Mouse (Mus musculus) layer of hippocampus, postnatal 36 days (tissue): ENCODE measurements around the gene Ky. TPM values are rescaled to one million over a fixed set of nuclear protein-coding genes. Genes with fewer than 3 reads are reported as not detected.

Experiments
- DNase-seq, 2 experiments: peaks; one replicate each; pipeline ENCODE4 v3.0.0; 2022
- total RNA-seq, 2 experiments: library from RNA; stranded (reverse); gene quantifications; 2 replicates each; pipeline ENCODE4 v1.2.3; 2021

Ky gene
- total RNA-seq, 2 experiments from 2014 or later: 2.7 to 4.4 TPM

DNA sequence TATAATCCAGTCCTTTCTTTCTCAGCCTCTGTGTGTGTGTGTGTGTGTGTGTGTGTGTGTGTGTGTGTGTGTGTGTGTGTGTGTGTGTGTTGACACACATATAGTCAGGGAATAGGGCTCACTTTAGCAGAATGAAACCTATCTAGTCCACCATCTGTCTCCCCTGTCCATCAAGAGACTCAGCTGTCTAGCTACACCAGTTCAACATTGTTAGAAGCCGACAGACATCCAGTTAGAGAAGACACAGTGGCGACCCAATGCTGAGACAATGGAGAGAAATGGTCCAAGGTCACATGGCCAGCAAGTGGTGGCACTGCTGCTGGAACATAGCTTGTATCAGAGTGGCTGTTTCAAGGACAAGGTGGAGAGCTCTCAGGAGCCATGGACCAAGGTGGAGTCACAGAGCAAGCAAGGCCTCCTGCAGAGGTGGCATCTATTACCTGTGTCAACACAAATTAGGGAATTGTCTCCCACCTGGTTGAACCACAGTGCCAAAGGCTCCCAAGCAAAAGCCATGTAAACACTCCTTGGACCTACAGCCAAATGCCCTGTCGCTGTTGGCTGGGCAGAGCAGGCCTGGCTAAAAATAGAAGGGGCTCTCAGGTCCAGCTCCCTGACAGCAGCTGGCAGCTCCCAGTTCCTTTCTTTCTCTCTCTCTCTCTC lies 703 bp upstream of the Ky start:
- DNase-seq: no peak

DNA sequence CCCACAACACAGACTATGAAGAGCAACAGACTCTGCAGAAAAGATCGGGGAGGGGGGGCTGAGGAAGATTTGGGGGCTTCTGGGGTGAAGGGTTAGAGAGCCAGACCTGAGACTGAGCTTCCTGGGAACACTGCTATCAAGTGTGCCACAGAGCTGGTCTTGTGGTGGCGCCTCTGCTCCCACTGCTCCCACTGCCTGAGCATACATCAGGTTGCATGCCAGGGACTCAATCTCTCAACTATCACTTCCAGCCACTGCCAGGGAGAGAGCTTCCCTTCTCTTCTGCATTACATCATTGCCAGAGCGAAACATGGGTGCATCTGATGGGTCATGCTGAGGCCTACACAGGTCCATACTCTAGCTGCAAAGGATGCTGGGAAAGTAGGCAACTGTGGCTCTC lies 2.8 kb downstream of the Ky start:
- DNase-seq: no peak

DNA sequence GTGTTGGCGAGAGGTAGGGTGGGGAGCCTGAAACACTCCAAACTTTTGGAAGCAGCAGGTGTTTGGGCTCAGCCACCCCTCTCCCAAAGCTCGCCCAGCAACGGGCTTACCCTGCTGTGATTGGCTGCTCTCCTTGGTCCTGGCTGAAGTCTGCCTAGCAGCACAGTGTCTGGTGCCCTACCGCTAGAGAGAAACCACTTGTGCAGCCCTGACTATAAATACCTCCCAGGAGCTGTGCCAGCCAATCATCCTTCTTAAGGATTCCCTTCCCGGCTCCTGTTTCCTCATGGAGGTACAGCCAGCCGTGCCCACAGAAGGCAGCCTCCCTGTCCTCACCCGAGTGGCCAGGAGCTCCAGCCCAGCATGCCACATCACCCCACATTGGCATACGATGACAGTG lies 5.9 kb downstream of the Ky start:
- no peak for DNase-seq

DNA sequence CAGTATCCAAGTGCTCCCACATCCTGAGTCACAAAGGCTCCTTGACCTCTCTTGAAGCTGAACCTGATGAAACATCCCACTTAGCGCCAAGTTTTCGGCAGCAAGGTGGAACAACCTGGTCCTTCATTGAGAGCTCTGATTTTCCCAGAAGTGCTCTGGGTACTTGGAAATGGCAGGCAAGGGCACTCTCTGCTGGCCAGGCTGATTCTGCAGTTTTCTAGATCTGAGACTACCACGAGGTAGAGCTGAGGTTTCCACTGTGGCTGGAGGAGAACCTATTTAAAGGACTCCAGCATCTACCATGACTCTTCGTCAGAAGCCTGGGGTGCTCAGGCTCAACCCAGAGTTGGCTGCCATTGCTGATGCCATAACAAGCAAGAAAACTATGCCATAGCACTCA lies 8.0 kb downstream of the Ky start:
- DNase-seq: no peak

DNA sequence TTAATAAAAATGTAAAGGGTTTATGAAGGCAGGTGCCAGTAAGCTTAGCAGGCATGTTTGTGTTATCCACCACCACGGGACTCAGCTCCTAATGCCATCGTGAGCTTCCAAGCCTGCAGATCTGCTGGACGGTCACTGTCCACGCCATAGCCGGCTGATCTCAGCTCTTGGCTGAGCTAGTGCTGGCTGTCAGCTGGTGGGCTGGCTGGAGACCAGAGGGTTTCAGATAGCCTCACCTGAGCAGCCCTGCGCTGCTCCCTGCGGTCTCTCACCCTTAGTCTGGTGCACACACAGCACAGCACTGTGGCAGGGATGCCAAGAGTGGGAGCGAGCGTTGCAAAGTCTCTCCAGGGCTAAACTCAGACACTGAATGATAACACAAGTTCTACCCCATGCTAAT lies 12.9 kb downstream of the Ky start:
- DNase-seq: no peak

DNA sequence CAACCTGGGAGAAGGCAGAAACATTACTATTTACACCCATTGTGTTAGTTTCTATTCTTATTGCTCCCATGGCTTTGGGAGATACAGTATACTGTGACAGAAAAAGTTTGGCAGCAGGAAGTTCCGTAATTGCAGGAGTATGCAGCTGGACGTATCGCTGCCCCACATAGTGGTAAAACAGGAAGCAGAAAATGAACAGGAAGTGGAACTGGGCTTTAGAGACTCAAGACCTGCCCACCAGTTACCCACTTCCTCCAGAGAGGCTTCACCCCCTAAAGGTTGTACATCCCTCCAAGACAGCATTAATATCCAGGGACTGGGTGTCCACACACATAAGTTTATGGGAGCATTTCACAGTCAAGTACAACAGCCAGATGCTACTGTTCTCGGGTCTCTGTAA lies 15.8 kb downstream of the Ky start:
- DNase-seq: no peak

DNA sequence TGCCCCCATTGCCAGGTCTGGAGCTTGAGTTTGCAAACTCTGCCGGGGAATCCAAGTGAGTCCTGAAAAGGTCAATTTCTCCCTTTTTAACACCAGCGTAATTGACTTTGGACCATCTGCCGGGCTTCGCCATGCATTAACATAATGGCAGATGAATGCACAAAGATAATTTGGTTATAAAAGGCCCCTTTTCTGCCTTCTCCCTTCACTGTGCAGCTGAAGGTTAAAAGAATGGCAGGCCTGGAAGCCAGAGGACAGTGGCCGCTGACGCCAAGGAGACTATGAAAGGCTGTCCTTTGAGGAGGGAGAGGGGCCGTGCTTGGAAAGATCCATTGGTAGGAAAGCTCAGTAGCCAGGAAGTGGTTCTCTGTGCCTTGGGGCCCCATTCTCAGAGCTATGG lies 22.6 kb downstream of the Ky start:
- DNase-seq: no peak

DNA sequence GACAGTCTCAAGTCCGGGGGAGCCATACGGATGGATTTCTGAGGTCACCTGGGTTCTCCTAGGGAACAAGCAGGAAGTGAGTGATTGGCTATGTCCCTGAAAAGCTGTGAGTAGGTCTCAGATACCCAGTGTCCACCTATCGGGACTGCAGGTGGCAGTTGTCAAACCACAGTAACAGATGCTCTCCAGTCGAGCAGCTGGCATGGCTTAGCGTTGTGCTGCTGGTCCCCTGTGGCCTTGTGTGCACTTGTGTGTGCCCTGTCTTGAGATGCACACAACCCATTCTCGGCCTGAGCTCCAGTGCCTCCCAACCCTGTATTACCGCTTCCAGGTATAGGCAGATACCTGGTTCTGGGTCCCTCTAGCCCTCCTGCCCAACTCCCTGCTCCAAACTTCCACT lies 23.0 kb downstream of the Ky start:
- DNase-seq: no peak

DNA sequence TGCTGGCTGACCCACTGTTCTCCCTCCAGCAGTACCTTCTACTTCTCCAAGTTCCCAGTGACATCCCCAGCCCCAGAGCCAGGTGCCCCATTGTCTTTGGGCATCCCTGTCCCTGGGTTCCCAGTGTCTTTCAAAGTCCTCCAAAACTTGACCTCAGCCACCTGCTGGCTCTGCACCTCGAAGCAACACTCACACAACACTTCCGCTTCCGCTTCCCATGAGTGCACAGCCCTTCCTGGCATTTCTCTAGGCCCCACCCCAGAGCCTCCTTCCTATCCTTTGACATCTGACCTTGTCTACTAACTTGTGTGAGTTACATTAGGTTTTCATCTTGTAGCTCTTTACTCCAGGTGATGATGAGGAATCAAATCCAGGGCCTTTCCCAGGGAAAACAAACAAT lies 23.5 kb downstream of the Ky start:
- DNase-seq: no peak

DNA sequence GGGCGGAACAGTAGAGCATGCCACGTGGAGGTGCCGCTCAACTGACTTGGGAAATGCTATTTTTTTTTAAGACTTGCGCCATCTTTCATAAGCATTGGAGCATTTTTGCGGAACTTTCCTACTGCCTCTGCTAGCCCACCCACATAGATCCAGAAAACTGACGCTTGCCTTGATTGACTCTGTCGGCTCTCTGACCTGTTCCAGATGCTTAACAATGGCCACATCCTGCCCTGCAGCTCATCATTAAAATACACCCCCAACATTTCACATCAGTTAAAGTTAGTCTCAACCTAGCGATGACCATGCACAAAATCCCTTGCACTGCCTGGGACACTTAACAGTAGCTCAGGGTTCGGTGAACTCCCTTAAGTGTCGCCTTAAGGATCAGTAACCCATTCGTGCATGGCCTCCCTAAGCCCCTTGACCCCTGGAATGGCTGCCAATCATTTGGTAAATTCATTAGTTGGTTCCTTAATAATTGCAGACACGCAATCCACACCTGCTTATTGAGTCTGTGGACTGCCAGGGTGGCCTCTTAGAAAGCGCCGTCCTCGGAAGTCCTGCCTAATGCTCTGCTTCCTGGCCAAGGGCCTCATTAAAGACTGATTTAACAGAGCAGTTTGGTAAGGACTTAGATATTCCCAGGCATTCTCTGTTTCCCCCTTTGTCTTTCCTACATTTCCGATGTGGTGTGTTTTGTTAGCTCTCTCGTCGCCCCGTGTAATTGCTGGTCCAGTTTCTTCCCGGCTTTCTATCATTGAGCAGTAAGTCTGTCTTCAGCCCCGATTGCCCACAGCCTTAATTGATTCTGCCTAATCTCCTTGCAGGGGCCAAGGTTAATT lies 25.7 kb downstream of the Ky start:
- DNase-seq: no peak

DNA sequence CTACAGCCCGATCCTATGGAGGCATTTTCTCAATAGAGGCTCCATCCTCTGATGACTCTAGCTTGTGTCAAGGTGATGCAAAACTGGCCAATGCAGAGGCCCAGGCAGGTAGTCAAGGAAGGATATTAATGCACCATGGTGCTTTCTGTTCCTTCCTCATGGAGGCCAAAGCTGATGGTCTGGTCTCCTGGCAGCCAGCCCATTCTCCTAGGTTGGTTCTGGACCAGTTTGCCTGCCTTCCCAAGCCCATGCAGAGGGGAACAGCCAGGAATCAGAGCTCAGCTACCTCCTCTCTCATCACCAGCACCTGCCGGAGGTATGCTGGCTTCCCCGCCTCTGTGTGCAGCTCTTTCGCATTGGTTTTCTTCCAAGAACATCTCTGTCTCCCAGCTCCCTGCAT lies 31.4 kb downstream of the Ky start:
- no peak for DNase-seq

DNA sequence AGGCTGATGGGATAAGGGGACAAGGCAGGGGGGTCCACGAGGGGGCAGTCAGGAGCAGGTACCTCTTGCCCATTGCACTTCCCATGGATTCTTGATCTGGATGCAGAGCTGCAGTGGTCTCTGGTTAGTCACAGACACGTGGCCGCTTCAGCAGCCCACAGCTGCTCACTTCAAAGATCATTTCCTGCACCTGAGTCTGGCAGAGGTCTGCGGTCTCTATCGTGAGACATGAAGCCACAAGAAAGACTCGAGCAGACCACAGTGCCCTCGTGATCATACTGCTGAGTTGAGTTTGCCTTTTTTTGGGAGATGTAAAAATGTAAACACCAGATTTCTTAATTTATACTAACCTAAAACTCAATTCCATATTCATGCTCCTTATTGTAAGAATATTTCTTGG lies 34.1 kb downstream of the Ky start:
- no peak for DNase-seq

DNA sequence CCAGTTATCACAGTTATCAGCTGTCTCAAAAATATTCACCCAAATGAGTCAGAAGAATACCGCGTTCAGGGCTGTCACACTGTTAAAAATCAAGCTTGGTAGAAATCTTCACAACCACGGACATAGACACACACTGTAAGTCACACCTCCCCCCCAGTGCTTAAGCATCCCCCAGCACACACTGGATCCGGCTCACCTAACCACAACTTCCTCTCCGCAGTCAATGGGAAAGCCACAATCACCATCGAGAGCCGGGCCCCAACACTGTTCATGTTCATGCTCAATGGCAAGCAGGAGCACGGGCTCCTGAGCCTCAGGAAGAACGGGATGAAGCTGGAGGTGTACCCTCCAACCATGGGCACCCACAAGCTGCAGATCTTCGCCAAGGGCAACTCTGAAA lies 36.1 kb downstream of the Ky start:
- DNase-seq: no peak

DNA sequence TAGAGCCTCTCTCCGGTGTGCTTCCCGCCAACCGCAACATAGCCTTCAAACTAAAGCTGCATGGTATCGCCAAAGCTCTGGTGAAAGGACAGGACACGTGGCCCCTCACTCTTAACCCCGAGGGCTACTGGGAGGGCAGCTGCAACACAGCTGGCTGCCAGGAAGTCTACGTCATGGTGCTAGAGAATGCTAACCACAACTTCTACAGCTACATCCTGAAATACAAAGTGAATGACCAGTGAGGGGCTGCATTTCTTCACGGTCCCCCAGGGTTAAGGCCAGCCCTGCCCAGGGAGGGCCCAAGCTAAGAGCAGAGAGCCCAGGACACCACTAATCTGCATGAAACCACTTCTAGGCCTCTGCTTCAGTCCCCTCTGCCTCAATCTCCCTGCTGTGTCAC lies 37.0 kb downstream of the Ky start:
- no peak for DNase-seq

DNA sequence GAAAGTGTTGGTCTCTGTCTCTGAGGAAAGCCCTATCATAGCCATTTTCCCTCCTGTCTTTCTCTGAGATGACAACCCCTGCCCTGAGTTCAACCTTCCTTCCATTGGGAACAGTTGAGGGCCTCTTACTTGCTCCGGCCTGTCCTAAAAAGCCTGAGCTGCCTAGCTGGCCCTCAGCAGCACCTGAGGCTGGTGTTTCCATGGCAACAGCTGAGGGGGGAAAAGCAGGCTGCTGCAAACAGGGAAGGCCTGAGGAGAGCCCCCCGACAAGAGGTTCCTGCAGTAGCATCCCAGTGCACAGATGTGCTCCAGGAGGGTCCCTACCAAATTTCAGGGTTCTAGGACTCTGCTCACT lies 38.2 kb downstream of the Ky start:
- no peak for DNase-seq

DNA sequence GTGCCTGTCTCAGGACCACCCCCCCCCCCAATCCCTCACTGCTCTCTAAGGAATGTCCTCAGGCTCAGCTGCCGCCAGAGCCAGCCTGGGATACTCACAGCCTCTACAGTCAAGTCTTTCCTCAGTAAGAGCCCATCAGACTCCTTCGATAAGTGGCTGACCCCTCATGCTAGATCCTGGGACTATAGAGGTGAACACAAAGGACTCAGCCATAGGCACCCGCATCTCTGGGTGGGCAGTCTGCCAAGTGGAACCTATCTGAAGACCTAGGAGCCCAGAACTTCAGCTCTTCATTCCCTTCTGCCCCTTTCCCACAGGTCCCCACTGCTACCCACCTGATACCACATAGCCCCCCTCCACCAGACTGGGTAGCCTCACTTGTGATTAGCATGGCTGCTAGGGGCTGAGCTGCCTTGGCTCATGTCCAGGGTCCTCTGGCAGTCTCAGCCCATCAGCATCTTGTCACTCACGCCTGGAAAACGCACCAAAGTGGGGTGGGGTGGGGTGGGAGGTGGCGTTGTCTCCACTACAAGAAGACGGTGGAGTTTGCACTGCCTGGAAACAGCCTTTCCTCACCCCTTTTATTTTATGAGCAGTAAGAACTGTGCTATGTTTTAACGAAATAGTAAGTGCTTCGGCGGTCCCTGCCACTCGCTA lies 38.7 kb downstream of the Ky start:
- no peak for DNase-seq

DNA sequence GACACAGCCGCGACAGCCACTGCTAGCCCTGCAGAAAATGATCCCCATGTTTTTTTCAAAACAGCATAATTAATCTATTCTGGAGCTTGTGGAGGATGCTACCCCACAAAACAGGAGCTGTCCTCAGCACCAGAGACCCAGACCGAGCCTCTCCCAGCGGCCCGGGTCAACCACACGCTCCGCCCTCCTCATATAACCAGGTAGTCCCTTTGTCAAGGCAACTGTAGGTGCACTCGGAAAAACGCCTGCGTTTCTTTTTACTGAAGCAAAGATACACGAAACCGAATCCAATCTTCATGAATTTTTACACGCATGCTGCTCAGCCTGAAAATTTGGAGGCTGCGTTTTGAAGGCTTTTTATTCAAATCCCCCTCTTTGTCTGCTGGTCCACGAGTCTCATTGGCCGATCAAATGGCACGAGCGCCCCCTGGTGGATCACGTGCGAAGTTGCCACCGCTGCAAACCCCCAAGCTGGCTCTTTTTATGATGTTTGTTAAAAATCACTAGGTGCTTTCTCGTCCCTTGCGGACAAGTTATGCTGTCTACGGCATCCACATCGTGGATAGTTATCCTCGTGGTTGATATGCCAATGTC lies 39.3 kb downstream of the Ky start:
- peak; percentile 85 to 86 for DNase-seq

DNA sequence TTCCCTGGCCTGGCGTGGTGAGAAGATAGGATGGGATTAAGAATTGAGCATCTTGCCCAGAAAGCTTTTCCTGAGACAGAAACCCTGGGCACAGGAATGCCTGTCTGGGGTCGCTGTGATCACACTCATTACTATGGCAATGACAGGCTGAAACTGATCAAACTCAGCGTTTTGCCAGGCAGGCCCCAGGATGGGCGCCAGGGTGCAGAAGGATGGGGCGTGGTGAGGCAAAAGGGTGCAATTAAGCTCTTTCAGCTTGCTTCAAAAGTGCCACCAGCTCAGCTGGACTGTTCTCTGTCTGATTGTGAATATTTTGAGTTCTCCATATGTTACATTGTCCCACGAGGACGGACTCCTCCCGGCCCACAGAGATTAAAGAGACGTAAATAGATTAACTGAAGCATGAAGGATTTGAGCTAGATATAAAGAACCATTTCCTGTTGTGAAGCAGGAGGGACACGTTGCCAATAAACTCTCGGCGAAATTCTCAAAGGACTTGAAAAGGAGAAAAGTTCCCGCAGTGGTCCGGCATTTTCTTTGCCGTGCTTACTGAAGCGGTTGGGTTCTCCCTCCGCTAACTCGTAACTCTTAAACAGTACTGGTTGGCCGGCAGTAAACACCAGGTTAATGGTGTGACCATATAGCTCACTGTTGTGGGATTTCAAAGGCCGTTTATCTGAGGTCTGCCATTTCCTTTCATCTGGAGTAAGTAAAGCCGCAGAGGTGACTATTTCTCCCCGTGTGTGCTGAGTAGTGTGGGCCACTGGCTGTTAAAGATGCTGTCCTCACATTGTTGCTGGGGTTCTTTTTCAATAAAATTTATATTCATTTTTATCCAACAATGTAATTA lies 40.1 kb downstream of the Ky start:
- no peak for DNase-seq

DNA sequence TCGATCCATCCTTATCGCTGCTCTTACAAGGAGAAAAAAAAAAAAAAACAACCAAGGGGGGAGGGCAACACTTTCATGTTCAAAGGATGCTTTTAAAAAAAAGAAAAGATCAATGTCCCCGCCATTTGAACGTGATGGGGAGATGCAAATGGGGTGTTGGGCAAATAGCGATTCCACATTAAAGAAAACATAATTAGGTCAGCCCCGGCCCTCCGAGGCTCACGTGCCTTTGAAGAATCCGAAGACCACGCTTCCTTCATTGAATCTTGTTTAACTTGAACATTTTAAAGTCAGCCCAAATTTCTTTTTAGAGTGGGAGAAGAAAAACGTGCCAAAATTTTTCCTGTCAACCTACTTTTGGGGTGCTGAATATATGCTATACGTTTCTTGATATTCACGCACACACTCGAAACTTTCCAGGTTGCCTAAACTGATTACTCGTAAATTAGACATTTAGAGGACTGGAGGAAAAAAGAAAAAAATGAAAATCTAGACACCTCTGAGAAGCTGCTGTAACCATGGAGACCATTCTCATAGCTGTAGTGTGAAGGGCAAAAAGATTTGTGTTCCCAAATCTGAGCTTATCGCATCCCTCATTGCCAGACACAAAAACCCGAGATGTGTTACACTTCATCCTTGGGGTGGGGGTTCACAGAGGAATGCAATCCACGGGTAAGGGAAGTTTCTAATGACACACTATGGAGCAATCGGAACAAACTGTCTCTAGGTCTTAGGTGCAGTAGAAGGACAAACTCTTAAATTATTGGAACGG lies 40.9 kb downstream of the Ky start:
- no peak for DNase-seq

DNA sequence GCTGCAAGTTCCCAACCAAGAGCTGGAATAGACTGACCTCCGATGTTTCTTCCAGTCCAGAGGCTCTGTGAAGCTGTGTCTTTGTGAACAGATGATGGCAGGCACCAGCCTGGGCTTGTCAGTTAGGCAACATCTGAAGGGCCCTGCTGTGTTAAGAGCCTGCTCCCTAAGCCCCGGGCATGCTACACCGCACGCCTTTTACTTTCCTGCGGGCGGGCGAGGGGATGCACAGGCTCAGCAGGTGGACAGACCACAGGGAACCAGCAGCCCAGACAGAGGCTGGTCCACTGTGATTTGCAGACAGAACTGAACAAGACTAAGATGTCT lies 41.4 kb downstream of the Ky start:
- DNase-seq: no peak

DNA sequence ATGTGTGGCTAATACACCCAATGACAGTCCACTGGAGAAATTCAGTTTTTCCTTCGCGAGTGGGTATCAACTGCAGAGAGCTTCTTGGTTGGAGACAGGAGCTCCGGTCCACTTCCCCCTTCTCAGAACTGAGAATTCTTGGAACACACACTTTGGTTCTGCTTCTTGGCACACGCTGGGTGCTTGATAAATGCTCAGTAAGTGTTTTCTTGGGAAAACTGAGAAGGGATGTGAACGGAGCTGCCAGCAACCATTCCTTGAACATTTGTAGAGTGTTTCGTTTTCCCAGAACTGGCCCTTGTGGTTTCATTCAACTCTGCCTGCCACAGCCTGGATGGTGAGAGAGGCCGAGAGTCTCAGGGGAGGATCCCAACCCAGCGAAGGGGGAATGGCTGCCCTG lies 43.7 kb downstream of the Ky start:
- DNase-seq: no peak

DNA sequence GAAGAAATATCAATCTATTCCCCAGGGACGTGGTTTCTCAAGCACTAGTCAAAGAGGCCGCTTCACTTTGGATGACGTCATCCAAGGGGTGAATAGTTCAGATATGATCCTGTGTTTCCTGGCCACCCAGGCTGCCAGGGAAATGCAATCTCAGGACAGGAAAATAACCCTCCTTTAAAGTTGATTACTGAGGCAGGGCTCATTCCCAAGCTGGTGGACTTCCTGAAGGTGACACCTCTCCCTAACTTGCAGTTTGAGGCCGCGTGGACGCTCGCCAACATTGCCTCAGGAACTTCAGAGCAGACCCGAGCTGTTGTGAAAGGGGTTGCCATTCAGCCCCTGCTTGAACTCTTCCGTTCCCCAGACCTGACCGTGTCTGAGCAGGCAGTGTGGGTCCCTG lies 46.2 kb downstream of the Ky start:
- no peak for DNase-seq
